Mouse (Mus musculus): ENCODE measurements around the gene Adamtsl2.
A peak's percentile ranks its signal among the peaks of the same experiment; 100 is the strongest.

The Adamtsl2 gene

GRCm38 (mm10) chr2:27079152-27079584, at the start of gene Adamtsl2:
Adamtsl2 (plus strand) TSS chr2:27079379.
- peak; percentile 47 for DNase-seq (ENCODE audit: low spot score)

GRCm38 (mm10) chr2:27032361-27032760, 46.8 kb upstream of the Adamtsl2 start:
- DNase-seq (ENCODE audit: low spot score) = no peak

GRCm38 (mm10) chr2:27036003-27036402, 43.2 kb upstream of the Adamtsl2 start:
- no peak for DNase-seq (ENCODE audit: low spot score)

- no peak for DNase-seq (ENCODE audit: low spot score)
These were observed 42.2 kb upstream of the Adamtsl2 start for GRCm38 (mm10) chr2:27037008-27037407.

- no peak for DNase-seq (ENCODE audit: low spot score)
These were observed 40.6 kb upstream of the Adamtsl2 start for GRCm38 (mm10) chr2:27038596-27038995.

- no peak for DNase-seq (ENCODE audit: low spot score)
These were observed 39.9 kb upstream of the Adamtsl2 start for GRCm38 (mm10) chr2:27039286-27039685.

GRCm38 (mm10) chr2:27042131-27042844, 36.9 kb upstream of the Adamtsl2 start:
- no peak for DNase-seq (ENCODE audit: low spot score)

- peak; percentile 61 for DNase-seq (ENCODE audit: low spot score)
These were observed 35.7 kb upstream of the Adamtsl2 start for GRCm38 (mm10) chr2:27043461-27043860.

GRCm38 (mm10) chr2:27044166-27044565, 35.0 kb upstream of the Adamtsl2 start:
- no peak for DNase-seq (ENCODE audit: low spot score)

- DNase-seq (ENCODE audit: low spot score) = no peak
These were observed 34.5 kb upstream of the Adamtsl2 start for GRCm38 (mm10) chr2:27044641-27045040.

- no peak for DNase-seq (ENCODE audit: low spot score)
These were observed 33.0 kb upstream of the Adamtsl2 start for GRCm38 (mm10) chr2:27045979-27046770.

- DNase-seq (ENCODE audit: low spot score) = no peak
These were observed 29.8 kb upstream of the Adamtsl2 start for GRCm38 (mm10) chr2:27049408-27049807.

- DNase-seq (ENCODE audit: low spot score) = no peak
These were observed 20.9 kb upstream of the Adamtsl2 start for GRCm38 (mm10) chr2:27058251-27058650.

- no peak for DNase-seq (ENCODE audit: low spot score)
These were observed 20.4 kb upstream of the Adamtsl2 start for GRCm38 (mm10) chr2:27058751-27059150.

GRCm38 (mm10) chr2:27059187-27059586, 20.0 kb upstream of the Adamtsl2 start:
- no peak for DNase-seq (ENCODE audit: low spot score)

- no peak for DNase-seq (ENCODE audit: low spot score)
These were observed 12.1 kb upstream of the Adamtsl2 start for GRCm38 (mm10) chr2:27067124-27067523.

GRCm38 (mm10) chr2:27067996-27068395, 11.2 kb upstream of the Adamtsl2 start:
- no peak for DNase-seq (ENCODE audit: low spot score)

- DNase-seq (ENCODE audit: low spot score) = no peak
These were observed 9.5 kb upstream of the Adamtsl2 start for GRCm38 (mm10) chr2:27069646-27070045.

- no peak for DNase-seq (ENCODE audit: low spot score)
These were observed 8.8 kb upstream of the Adamtsl2 start for GRCm38 (mm10) chr2:27070247-27070813.

- DNase-seq (ENCODE audit: low spot score) = no peak
These were observed 8.0 kb upstream of the Adamtsl2 start for GRCm38 (mm10) chr2:27071137-27071536.

GRCm38 (mm10) chr2:27071978-27072377, 7.2 kb upstream of the Adamtsl2 start, which contains the start of gene Mymk:
Mymk (minus strand) TSS chr2:27072179.
- no peak for DNase-seq (ENCODE audit: low spot score)

- DNase-seq (ENCODE audit: low spot score) = no peak
These were observed 5.8 kb upstream of the Adamtsl2 start for GRCm38 (mm10) chr2:27073407-27073806.

- no peak for DNase-seq (ENCODE audit: low spot score)
These were observed 4.4 kb upstream of the Adamtsl2 start for GRCm38 (mm10) chr2:27074804-27075203.
